Mouse (Mus musculus) layer of hippocampus, adult 11-12 months (tissue): ENCODE measurements around the gene Glrx5.

Experiments used
- DNase-seq: peaks from one replicate; pipeline ENCODE4 v3.0.0; 2022; ENCODE audit warnings: low spot score

The Glrx5 gene

DNA sequence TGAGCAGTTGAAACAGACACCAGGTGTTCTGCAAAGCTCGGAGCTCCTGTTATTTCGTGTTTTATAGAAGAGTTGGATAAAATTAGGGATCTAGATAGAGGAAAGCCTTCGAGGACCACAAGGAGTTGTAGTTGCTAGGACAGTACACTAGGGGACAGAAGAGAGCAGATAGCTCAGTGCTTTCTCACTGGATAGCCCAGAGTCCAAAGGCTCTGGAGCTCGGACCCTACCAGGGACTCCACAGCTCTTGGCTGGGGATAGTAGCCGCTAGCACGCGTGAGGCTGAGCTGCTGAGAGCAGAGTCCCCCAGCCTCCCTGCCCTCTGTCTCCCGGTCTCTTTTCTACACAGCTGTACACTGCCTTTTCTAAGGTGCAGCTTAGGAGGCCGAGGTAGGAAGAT lies 41.2 kb downstream of the Glrx5 start:
- DNase-seq: peak; percentile 49

DNA sequence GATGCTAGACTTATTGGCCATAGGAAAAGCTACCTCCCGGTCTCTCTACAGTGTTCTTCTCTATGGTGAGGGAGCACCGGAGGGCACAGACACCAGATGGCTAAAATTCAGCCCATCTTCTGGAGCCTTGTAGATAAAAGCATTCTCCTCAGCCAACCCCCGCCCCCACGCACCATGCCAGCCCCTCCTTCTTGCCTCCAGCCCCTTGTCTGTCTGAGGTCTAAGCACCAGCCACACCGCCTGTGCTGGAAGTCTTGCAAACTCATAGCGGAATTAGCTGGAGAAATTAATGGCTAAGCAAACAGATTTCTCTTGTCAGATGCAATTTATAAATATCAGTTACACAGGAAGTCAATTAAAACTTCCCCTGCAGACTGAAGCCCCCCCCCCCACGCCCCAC lies 43.0 kb downstream of the Glrx5 start:
- DNase-seq: no peak

DNA sequence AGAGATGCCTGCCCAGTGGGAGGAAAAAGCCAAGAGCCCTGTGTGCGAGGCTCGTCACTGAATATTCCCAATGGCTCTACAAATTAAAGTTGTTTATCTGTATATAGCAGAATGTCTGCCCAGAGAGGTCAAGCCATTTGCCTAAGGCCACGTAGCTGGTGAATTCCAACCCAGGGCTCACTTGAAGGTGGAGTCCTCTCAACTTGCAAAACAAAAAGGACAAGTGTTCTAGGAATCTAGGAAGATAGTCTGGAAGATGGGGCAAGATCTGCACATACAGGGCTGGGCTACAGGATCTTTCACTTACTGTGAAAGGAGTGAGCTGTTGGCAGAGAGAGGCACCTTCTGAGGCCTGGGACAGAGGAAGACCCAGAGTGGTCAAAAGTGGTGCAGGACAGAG lies 44.0 kb downstream of the Glrx5 start:
- DNase-seq: no peak

DNA sequence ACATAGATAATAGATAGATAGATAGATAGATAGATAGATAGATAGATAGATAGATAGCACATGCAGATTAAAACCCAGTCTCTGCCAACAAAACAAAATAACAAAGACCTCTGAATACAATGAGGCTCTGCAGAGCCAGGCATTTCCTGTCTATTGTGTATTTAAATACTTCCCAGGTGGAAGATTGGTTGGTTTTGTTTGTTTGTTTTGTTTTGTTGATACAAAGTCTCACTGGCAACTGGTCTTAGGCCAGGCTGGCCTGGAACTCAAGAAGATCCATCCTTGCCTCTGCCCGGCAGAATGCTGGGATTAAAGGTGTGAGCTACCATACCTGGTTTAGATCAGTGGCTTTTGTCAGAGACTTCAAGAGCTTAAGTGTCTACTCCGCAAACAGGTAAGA lies 44.7 kb downstream of the Glrx5 start:
- DNase-seq: no peak

DNA sequence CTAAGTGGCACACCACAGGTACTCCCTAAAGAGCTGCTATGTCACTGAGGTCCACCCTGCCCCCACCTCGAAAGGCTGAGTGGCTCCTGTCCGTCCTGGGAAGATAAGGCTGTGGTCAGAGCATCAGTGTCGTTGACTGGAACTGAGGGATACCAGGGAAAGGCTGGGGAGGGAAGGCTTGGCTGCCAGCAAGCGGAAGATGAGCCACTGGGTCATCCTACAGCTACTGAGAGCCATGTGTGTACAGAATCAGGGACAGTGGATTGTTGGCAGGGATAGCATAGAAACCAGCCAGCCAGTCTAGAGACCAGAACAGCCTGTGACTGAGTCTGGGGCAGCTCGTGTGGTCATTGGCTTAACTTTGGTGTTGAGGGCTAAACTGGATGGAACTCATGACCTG lies 51.7 kb downstream of the Glrx5 start:
- DNase-seq: no peak

DNA sequence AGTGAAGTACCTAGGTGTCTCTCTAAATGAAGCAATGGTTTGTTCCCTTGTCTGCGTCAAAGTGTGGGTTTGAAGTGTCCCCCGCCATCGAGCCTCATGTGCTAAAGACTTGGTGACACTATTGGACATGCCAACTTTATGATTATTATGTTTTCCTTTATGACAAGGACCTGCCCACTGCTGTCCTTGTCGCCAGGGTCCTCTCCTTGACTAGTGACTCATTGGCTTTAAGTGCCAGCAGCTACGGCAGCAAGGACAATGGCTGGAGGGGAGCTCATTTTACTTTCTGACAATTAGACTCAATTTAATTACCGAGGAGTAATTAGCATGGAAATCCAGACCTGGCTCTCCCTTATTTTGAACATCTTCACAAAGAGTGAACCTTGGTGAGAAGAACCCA lies 52.3 kb downstream of the Glrx5 start:
- DNase-seq: no peak

DNA sequence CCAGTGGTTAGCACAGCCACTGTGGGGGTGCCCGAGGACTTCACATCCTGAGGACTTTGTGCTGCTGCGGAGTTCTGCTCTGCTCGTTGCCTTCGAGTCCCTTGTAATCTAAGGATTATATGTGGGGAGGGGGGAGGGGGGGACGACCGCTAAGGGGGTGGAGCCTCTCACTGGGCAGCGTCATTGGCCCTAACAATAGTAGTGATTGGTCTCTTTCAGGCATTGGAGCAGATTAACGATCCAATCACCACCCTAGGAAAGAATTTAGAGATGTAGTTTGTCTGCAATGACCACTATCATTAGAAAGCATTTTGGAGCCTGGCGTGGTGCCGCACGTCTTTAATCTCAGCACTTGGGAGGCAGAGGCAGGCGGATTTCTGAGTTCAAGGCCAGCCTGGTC lies 52.8 kb downstream of the Glrx5 start:
- DNase-seq: no peak

DNA sequence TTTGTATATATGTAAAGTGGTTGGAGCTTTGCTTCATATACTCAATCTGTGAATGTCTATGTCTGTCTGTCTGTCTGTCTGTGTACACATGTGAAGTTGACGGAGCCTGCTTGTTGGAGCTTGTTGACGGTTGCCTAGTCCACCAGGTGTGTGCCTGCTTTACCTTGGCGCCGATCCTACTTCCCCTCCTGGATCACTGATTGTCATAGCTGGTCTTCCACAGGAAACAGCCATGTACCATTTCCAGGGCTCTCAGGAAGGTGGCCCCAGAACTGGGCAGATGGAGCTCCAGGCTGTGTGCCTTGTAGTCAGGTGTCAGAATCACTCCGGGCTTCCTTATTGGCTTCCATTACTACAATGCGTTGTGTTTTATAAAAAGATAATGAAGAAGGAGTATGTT lies 54.3 kb downstream of the Glrx5 start:
- no peak for DNase-seq

DNA sequence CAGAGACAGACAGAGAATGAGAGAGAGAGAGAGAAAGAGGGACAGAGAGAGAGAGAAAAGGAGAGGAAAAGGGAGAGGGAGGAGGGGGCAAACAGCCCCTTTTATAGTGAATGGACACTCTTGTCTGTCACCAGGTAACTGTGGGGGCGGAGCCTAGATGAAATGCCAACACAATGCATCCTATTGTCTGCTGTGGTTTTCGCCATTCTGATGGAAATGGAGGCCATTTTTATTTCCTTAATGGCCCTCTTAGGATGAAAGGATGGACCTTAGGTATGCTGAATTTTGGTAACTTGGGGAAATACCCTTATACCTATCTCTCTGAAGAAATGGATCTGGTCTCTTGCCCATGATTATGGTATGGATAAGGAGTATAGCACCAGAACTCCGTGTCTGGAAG lies 54.9 kb downstream of the Glrx5 start:
- no peak for DNase-seq

DNA sequence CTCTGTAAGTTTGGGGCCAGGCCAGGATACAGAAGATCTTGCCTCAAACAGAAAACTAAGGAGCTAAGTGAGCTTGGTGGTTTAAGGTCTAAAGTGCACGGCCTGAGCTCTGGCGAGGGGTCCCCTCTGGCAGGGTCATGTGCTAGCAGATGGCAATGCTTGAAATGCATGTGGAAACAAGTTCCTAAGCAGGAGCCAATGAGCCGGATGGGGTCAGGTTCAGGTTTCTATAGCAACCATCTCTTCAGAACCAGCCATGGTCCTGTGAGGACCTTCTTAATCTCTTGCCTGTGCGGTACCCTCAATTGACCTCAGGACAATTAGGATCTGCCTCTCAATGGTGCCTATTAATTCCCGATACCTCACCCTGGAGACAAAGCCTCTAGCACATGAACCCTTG lies 56.7 kb downstream of the Glrx5 start:
- DNase-seq: no peak

DNA sequence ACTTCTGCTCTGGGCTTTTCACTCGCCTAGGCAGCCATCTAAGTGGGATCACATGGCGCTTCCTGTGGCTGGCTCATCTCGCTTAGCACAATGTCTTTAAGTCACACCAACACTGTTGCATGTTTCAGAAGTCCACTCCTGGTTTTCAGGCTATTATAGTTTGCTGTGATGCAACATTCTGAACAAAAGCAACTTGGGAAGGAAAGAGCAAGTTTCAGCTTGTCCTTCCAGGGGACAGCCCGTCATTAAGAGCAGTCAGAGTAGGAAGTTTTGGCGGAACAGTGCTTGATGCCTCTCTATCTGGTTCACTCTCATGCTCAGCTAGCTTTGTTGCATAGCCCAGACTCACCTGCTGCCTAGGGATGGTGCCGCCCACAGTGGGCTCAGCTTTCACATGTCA lies 59.1 kb downstream of the Glrx5 start:
- no peak for DNase-seq
